Mouse (Mus musculus): ENCODE measurements around the gene Ovca2.

DNA sequence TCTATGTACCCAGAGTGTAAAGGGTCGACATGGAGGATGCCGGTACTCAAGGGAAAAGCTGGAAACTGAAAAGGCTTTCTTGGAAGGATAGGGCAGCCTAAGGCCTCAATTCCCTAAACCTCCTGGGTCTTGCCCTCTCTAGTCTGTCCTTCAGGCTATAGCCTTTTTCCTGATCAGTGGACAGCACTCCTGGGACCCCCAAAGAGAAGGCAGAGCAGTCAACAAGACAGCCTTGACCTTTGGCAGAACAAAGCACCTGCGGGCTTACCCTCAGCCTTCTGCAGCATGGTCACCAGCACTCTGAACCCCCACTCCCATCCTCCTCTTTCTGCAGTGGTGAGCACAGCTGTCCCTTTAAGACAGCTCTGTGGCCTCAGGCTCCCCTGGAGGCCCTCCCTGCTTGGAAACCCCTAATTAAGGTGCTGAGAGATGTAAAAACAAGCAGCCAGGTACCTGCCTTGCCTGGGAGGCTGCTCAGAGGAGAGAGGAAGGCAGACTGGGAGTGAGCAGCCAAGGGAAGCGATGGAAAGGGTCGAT, 12.3 kb upstream of the Ovca2 start, which contains the start of gene Dph1:
- TF ChIP-seq CTCF (IDR thresholded peaks at IDR 0.05; ENCODE audit: borderline replicate concordance, control insufficient read depth, extremely low read depth, insufficient read depth, low read length, poor library complexity) (no peak), POLR2A (IDR thresholded peaks at IDR 0.05; ENCODE audit: control insufficient read depth, extremely low read depth, insufficient read depth, low read length, poor library complexity) (no peak)

All from thymus, adult 2 months (tissue).